13 mouse cellular contexts compared by ENCODE assay signal in genomic region chr13:57945197-57945596, GRCm38 (mm10). TPM values are rescaled to one million over a fixed set of nuclear protein-coding genes. Genes with fewer than 3 reads are reported as not detected.
DNase-seq lines count a peak whose midpoint lies in the region; ATAC-seq lines count a peak whose summit lies in the region.
"Had no signal": no experiment of that assay in that cellular context is flagged by ENCODE, and none has a peak within 500 bp of the region (broad histone marks: within the 10 kb centered on the region; RNA-seq: fewer than 3 reads in every experiment).

No protein-coding gene starts in this region.

- peak; percentile 9 to 20 for DNase-seq in kidney, postnatal 4 days
- peak; percentile 81 for DNase-seq in cerebellum, adult 9-10 months
- peak; percentile 20 for DNase-seq in hindlimb bud, embryonic 11.5 days (ENCODE audit: extremely low spot score, low read depth, low spot score)
- no peak for DNase-seq in thymus, postnatal 4 days
- no peak for DNase-seq in heart, postnatal 4 days
- DNase-seq in left cerebral cortex, adult 8-10 months (ENCODE audit: low spot score in 2 of 2) = no peak

- H3K4me1 ChIP-seq in kidney, embryonic 14.5 days (ENCODE audit: control insufficient read depth, insufficient read depth, low read length) = no peaks in the 10 kb centered on the region

- 67% methylated on average over 11 of the region's 11 CpGs for WGBS in kidney, embryonic 14.5 days

- H3K4me3 ChIP-seq in kidney, embryonic 14.5 days (ENCODE audit: low read length) = no peak overlapping the region
- H3K4me3 ChIP-seq: heart, embryonic 15.5 days had no signal

- no peak for ATAC-seq in kidney, embryonic 14.5 days (ENCODE audit: low FRiP score, low TSS enrichment)
- ATAC-seq in cerebellum, adult (ENCODE audit: insufficient number of reproducible peaks, low FRiP score, low TSS enrichment) = peak; percentile 69

- no peaks in the 10 kb centered on the region for H3K27me3 ChIP-seq in kidney, embryonic 14.5 days (ENCODE audit: control insufficient read depth, insufficient read depth, low read length)
- H3K27me3 ChIP-seq: heart, embryonic 15.5 days had no signal

- H3K4me2 ChIP-seq in kidney, embryonic 14.5 days (replicated peaks; ENCODE audit: low read depth, low read length) = no peak overlapping the region
- H3K4me2 ChIP-seq: heart, embryonic 15.5 days had no signal

- H3K9ac ChIP-seq in kidney, embryonic 14.5 days (ENCODE audit: low read depth, low read length) = no peak overlapping the region
- H3K9ac ChIP-seq: heart, embryonic 15.5 days had no signal

- no peaks in the 10 kb centered on the region for H3K36me3 ChIP-seq in kidney, embryonic 14.5 days (ENCODE audit: control insufficient read depth, insufficient read depth, low read length)
- H3K36me3 ChIP-seq: heart, embryonic 15.5 days had no signal

- H3K27ac ChIP-seq in kidney, embryonic 14.5 days (ENCODE audit: low read depth, low read length) = no peak overlapping the region
- H3K27ac ChIP-seq: heart, embryonic 15.5 days; kidney, postnatal 0 days had no signal

- no peaks in the 10 kb centered on the region for H3K9me3 ChIP-seq in kidney, embryonic 14.5 days (ENCODE audit: control insufficient read depth, low read length)
- H3K9me3 ChIP-seq: heart, embryonic 15.5 days had no signal

RNA-seq across cellular contexts. Expression of gene Spock1, which starts 37.1 kb away (rescaled TPM):
- polyA plus RNA-seq in kidney, embryonic 14.5 days (2014; fragmentation: Nextera tagmentation; extraction: Ambion mirVana) = 0.30 and 0.50 TPM in 2 replicates
- 1 to 10 TPM; 1.5 to 1.8 TPM for total RNA-seq in heart, postnatal 4 days (2021)
- total RNA-seq in left cerebral cortex, adult 8-10 months (2022) = 100 to 1,000 TPM; 237 to 285 (median 263) TPM
- total RNA-seq: liver, adult 2 months; megakaryocyte, adult 5-6 weeks; MEL had no signal
- polyA plus RNA-seq: liver, adult 2 months had no signal

Comparison
In these comparisons a context has a peak if more than half of its experiments do, and no peak if none do; other contexts are left out.
1. DNase-seq: peak in kidney, postnatal 4 days (2 of 2), cerebellum, adult 9-10 months (single experiment) and hindlimb bud, embryonic 11.5 days (single experiment); none in thymus, postnatal 4 days (single experiment), heart, postnatal 4 days (single experiment) and left cerebral cortex, adult 8-10 months (0 of 2).
2. RNA of gene Spock1, which starts 37.1 kb away (total RNA-seq): 237 to 285 TPM in left cerebral cortex, adult 8-10 months; 1.5 to 1.8 TPM in heart, postnatal 4 days; every median in the first group is over 10 times any median in the second.